Mouse (Mus musculus) E14TG2a.4 (cell line): Measurements from ENCODE around the gene Olfr1065.

Source experiments
- CTCF ChIP-seq: conservative IDR thresholded peaks from 2 replicates; pipeline ENCODE4 v1.5.1; 2014; ENCODE audit warnings: low read length
- NANOG ChIP-seq: IDR thresholded peaks from 2 replicates; pipeline ENCODE4 v1.6.1; 2014; ENCODE audit warnings: borderline replicate concordance, low read length, mixed read lengths

GRCm38 (mm10) chr2:86487286-86487685 lies 36.9 kb upstream of the Olfr1065 start, which contains the start of gene Olfr228:
- TF ChIP-seq CTCF (no peak), NANOG (no peak)
